Mouse (Mus musculus) liver, adult 2 months (tissue): ENCODE measurements at regions not wholly inside any gene's neighbourhood (a gene's known extent, or its start where the extent isn't known, plus 50 kb on each side); places are given as distances from the start of the nearest gene placed in this dataset.

Source experiments
- DNase-seq: peaks from one replicate; pipeline ENCODE4 v3.0.0-alpha.2; 2011; ENCODE audit warnings: low read depth, low spot score; ENCODE audit errors: extremely low read depth
- H3K27ac ChIP-seq: fragments of 200-500 bp; replicated peaks from 2 replicates; pipeline ENCODE4 v1.5.1; 2012; ENCODE audit warnings: low read depth, mild to moderate bottlenecking, control low read depth, inconsistent platforms, low read length; ENCODE audit not compliant: insufficient read depth
- H3K27me3 ChIP-seq: fragments of 200-500 bp; 2 replicates; pipeline ENCODE4 v1.6.1; 2012; ENCODE audit warnings: mild to moderate bottlenecking, moderate library complexity, low read length, inconsistent platforms; ENCODE audit not compliant: control insufficient read depth, insufficient read depth
- H3K36me3 ChIP-seq: fragments of 200-500 bp; 2 replicates; pipeline ENCODE4 v1.6.1; 2012; ENCODE audit warnings: low read length, inconsistent platforms; ENCODE audit not compliant: control insufficient read depth, insufficient read depth
- H3K4me1 ChIP-seq: fragments of 200-500 bp; 2 replicates; pipeline ENCODE4 v1.6.1; 2011; ENCODE audit warnings: low read length; ENCODE audit not compliant: control insufficient read depth, insufficient read depth
- H3K4me3 ChIP-seq: fragments of 200-500 bp; 2 replicates; pipeline ENCODE4 v1.5.1; 2011; ENCODE audit warnings: low read depth, mild to moderate bottlenecking, control low read depth, low read length, moderate library complexity; ENCODE audit not compliant: insufficient read depth
- H3K79me2 ChIP-seq: fragments of 200-500 bp; 2 replicates; pipeline ENCODE4 v1.6.1; 2012; ENCODE audit warnings: inconsistent platforms, mild to moderate bottlenecking, low read length, moderate library complexity; ENCODE audit not compliant: control insufficient read depth, insufficient read depth
- H3K9ac ChIP-seq: fragments of 200-500 bp; 2 replicates; pipeline ENCODE4 v1.6.1; 2012; ENCODE audit warnings: low read depth, mild to moderate bottlenecking, control low read depth, inconsistent platforms, low read length
- CTCF ChIP-seq: fragments of 200-500 bp; IDR thresholded peaks from 2 replicates; pipeline ENCODE4 v1.5.1; 2011; ENCODE audit warnings: low read depth, low read length, control low read depth
- POLR2A ChIP-seq: fragments of 200-500 bp; IDR thresholded peaks from 2 replicates; pipeline ENCODE4 v1.6.1; 2011; ENCODE audit warnings: low read length, control low read depth; ENCODE audit not compliant: insufficient read depth; ENCODE audit errors: extremely low read depth
- WGBS: fragments of 180-500 bp; shearing (Covaris S2); methylation state at CpG from one replicate; pipeline ENCODE4 v1.1.7; 2018; 5-methylcytosine and 5-hydroxymethylcytosine counted together

DNA sequence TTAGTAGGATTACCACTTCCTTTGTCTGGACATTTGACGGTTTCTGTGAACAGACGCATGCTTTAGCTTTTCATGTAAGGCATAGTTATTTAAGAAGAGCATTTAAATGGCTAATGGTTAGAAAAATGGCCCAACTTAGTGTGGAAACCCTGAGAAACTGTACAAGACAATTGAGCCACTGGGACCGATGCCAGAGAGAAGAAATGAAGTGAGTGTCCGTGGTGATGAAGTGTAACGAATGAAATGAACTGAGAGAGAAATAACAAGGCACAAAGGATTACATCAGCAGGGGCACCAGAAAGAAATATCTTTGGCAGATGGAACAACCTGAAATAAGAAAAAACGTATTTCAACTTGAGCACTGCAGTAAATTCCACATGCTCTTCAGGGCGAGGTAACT, 197.9 kb downstream of the Ipmk start:
- no peak for DNase-seq
- 91% methylated on average over 7 of the region's 7 CpGs for WGBS
- no peaks in the 10 kb centered on the region for H3K36me3 ChIP-seq

DNA sequence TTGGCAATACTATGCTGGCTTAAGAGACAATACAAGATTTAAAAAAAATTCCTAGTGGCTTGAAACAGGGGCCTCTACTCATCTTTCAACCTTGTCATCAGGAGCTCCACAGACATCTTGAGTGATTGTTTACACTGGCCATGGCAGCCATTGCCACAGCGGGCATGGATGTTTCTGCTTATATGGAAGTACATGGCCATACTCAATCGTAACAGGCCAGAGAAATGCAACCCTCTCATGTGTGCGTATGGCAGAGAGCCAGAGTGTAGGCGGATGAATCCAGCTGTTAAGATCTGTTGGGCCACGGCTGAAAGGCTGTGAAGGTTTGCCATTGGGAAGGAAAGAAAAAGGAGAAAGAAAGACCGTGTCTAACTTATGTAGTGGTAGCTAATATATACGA, 198.9 kb downstream of the Ipmk start:
- no peaks in the 10 kb centered on the region for H3K79me2 ChIP-seq
- TF ChIP-seq CTCF (no peak), POLR2A (no peak)

More for the DNA sequence above, 197.9 kb downstream of the Ipmk start:
- H3K4me1 ChIP-seq = no peaks in the 10 kb centered on the region
- H3K27me3 ChIP-seq = no peaks in the 10 kb centered on the region
- H3K4me3 ChIP-seq = no peak overlapping the region
- H3K9ac ChIP-seq = no peak overlapping the region
- TF ChIP-seq POLR2A = no peak
- TF ChIP-seq CTCF = no peak
- no peak overlapping the region for H3K27ac ChIP-seq
- no peaks in the 10 kb centered on the region for H3K79me2 ChIP-seq

DNA sequence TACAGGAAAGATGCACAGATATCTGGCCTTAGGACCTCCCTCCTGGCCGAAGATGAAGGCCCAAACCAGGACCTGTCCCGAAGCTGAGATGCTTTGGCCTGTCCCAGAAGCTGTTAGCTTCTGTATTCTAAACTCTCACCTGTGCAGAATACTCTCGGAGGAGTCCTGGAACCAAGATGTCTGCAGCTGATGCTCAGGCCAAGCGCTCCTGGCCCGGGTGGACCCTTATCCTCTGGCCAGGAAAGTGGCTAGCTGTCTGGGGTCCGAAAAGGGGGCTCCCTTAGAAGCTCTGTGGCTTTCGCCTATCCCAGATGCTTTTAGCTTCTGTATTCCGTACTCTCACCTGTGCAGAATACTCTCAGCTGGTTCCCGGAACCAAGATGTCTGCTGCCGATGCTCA, 236.2 kb downstream of the Ipmk start:
- no peak overlapping the region for H3K27ac ChIP-seq
- no peak for DNase-seq
- TF ChIP-seq POLR2A (no peak), CTCF (no peak)
- H3K9ac ChIP-seq = no peak overlapping the region
- WGBS = 88% methylated on average over 10 of the region's 10 CpGs
- no peaks in the 10 kb centered on the region for H3K79me2 ChIP-seq
- no peaks in the 10 kb centered on the region for H3K27me3 ChIP-seq
- no peaks in the 10 kb centered on the region for H3K36me3 ChIP-seq
- no peak overlapping the region for H3K4me3 ChIP-seq
- H3K4me1 ChIP-seq = no peaks in the 10 kb centered on the region

More for the DNA sequence above, 198.9 kb downstream of the Ipmk start:
- DNase-seq = no peak
- no peaks in the 10 kb centered on the region for H3K4me1 ChIP-seq
- WGBS = 84% methylated on average over 7 of the region's 7 CpGs
- H3K9ac ChIP-seq = no peak overlapping the region
- no peak overlapping the region for H3K27ac ChIP-seq
- no peaks in the 10 kb centered on the region for H3K36me3 ChIP-seq
- H3K27me3 ChIP-seq = no peaks in the 10 kb centered on the region
- H3K4me3 ChIP-seq = no peak overlapping the region

DNA sequence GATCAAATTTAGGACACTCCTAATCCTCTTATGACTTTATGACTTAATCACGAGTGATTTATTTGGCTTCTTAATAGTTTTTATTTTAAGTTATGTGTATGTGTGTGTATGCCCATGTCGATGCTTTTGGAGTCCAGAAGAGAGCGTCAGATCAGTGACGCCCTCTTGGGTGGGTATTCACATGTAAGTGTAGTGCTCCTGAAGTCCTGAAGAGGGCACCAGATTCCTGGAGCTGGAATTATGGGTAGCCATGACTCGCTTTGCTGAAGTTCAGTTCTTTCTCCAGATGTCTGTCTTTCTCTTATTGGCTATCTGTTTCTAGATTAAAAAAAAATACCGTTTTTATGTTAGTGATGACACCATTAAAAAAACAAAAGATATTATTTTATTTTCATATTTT, 251.0 kb downstream of the Ipmk start:
- Histone ChIP-seq H3K27me3 (no peaks in the 10 kb centered on the region), H3K4me1 (no peaks in the 10 kb centered on the region), H3K27ac (no peak overlapping the region), H3K79me2 (no peaks in the 10 kb centered on the region), H3K36me3 (no peaks in the 10 kb centered on the region), H3K4me3 (no peak overlapping the region), H3K9ac (no peak overlapping the region)
- WGBS = 89% methylated on average over 6 of the region's 6 CpGs
- no peak for DNase-seq
- no peak for TF ChIP-seq CTCF
- no peak for TF ChIP-seq POLR2A

DNA sequence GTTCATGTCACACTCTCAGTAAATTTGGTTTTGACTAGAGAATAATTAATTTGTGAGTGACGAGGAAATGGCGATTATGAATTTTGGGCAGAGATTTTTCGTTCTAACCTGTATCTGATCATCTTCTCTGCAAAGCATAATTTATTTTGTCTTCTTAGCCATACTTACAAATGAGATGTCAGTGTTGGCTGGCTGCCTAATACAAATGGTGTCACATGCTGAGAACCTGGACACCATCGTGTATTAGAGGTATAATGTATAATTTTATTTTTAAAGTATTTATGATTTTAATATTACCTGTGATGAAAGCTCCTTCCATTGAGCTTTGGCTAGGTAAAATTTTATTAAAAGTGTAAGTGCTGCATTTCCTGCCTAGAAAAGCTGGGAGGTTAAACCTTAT, 266.2 kb downstream of the Ipmk start:
- no peaks in the 10 kb centered on the region for H3K27me3 ChIP-seq
- no peak overlapping the region for H3K9ac ChIP-seq
- no peak overlapping the region for H3K4me3 ChIP-seq
- WGBS = 90% methylated on average over 4 of the region's 4 CpGs
- DNase-seq = no peak
- H3K36me3 ChIP-seq = no peaks in the 10 kb centered on the region
- H3K79me2 ChIP-seq = no peaks in the 10 kb centered on the region
- TF ChIP-seq CTCF (no peak), POLR2A (no peak)
- no peaks in the 10 kb centered on the region for H3K4me1 ChIP-seq
- no peak overlapping the region for H3K27ac ChIP-seq

DNA sequence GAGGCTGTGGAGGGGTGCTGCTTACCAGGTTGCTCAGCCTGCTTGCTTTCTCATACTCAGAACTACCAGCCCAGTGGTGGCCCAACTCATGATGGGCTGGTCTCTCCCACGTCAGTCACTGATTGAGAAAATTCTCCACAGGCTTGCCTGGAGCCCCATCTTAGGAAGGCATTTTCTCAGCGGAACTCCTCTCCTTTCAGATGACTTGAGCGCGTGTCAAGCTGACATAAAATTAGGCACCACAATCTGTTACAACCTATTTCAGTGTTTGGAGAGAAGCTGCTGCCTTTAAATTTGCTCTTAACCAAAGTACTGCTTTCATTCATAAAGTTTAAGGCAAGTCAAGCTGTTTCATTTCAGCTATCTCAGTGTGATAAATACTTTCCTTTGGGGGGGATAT, 269.6 kb downstream of the Ipmk start:
- no peaks in the 10 kb centered on the region for H3K36me3 ChIP-seq
- H3K27me3 ChIP-seq = no peaks in the 10 kb centered on the region
- H3K27ac ChIP-seq = no peak overlapping the region
- no peak for DNase-seq
- no peak overlapping the region for H3K9ac ChIP-seq
- H3K4me1 ChIP-seq = no peaks in the 10 kb centered on the region
- H3K79me2 ChIP-seq = no peaks in the 10 kb centered on the region
- WGBS = 80% methylated on average over 4 of the region's 4 CpGs
- H3K4me3 ChIP-seq = no peak overlapping the region
- TF ChIP-seq POLR2A (no peak), CTCF (no peak)
